Mouse (Mus musculus) frontal cortex, adult 2 months (tissue): ENCODE results near the gene Cacng1. TPM values are rescaled to one million over a fixed set of nuclear protein-coding genes. Genes with fewer than 3 reads are reported as not detected.

Experiments used
- DNase-seq, 2 experiments: peaks; one replicate each; pipeline ENCODE4 v3.0.0; 2022; ENCODE audit warnings: low spot score in 1 of 2; ENCODE audit errors: extremely low spot score in 1 of 2
- polyA plus RNA-seq: library from polyadenylated mRNA; depleted of rRNA; stranded (reverse); fragments of >200 nt; gene quantifications from 2 replicates; pipeline ENCODE4 v1.2.3, GENCODE M21; 2012

Gene Cacng1
- polyA plus RNA-seq, 1 experiment = 0.36 TPM

GRCm38 (mm10) chr11:107714368-107714767, 2.0 kb downstream of the Cacng1 start:
- DNase-seq = no peak

- DNase-seq = peak in 1 of 2 experiments; percentile 56
These were observed 5.9 kb downstream of the Cacng1 start for GRCm38 (mm10) chr11:107710379-107710778.

- DNase-seq = peak in 1 of 2 experiments; percentile 14
These were observed 8.3 kb downstream of the Cacng1 start for GRCm38 (mm10) chr11:107707897-107708610.

- no peak for DNase-seq
These were observed 10.7 kb downstream of the Cacng1 start for GRCm38 (mm10) chr11:107705476-107706074.

GRCm38 (mm10) chr11:107705060-107705459, 11.3 kb downstream of the Cacng1 start:
- no peak for DNase-seq

GRCm38 (mm10) chr11:107703272-107704134, 12.8 kb downstream of the Cacng1 start:
- no peak for DNase-seq

- DNase-seq = no peak
These were observed 16.4 kb downstream of the Cacng1 start for GRCm38 (mm10) chr11:107699967-107700366.

- DNase-seq = no peak
These were observed 23.0 kb downstream of the Cacng1 start for GRCm38 (mm10) chr11:107693338-107693737.

GRCm38 (mm10) chr11:107691569-107691968, 24.8 kb downstream of the Cacng1 start:
- DNase-seq = no peak

GRCm38 (mm10) chr11:107688480-107688879, 27.8 kb downstream of the Cacng1 start:
- no peak for DNase-seq

- DNase-seq = no peak
These were observed 30.0 kb downstream of the Cacng1 start for GRCm38 (mm10) chr11:107686290-107686689.

GRCm38 (mm10) chr11:107683544-107684465, 32.5 kb downstream of the Cacng1 start:
- no peak for DNase-seq

GRCm38 (mm10) chr11:107682694-107683355, 33.5 kb downstream of the Cacng1 start:
- DNase-seq = no peak

GRCm38 (mm10) chr11:107676207-107676940, 39.9 kb downstream of the Cacng1 start:
- no peak for DNase-seq

GRCm38 (mm10) chr11:107675246-107675645, 41.1 kb downstream of the Cacng1 start:
- DNase-seq = no peak

- DNase-seq = no peak
These were observed 41.7 kb downstream of the Cacng1 start for GRCm38 (mm10) chr11:107674601-107675000.

- DNase-seq = no peak
These were observed 42.3 kb downstream of the Cacng1 start for GRCm38 (mm10) chr11:107674006-107674405.

- no peak for DNase-seq
These were observed 47.3 kb downstream of the Cacng1 start for GRCm38 (mm10) chr11:107668977-107669376.

- no peak for DNase-seq
These were observed 48.1 kb downstream of the Cacng1 start for GRCm38 (mm10) chr11:107668223-107668622.
